Mouse (Mus musculus) lung, postnatal 25 days (tissue): Measurements from ENCODE around the gene D130052B06Rik.

Experiments
- DNase-seq: peaks from one replicate; pipeline ENCODE4 v3.0.0; 2022; ENCODE audit warnings: low spot score

The D130052B06Rik gene

DNA sequence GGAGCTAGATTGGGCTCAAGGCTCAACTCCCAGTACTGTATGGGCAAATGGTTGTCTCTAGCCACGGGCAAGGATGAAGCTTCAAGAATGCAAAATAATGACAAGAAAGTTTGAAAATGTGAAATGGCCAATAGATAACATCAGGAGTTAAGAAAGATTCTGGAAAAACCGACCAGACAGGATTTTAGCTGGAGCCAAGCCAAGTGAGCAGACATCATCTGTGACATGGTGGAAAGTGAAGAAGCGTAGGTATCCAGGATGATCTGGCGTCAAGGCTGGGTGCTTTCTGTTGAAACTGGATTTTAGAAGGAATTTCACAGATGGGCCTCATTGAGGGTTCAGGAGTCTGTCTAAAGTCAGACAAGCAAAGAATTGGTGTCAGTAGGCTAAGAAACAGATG is at the start of gene D130052B06Rik:
TSS of gene D130052B06Rik (plus strand) at position 317 of the 400 bp plus-strand sequence.
- DNase-seq = no peak

DNA sequence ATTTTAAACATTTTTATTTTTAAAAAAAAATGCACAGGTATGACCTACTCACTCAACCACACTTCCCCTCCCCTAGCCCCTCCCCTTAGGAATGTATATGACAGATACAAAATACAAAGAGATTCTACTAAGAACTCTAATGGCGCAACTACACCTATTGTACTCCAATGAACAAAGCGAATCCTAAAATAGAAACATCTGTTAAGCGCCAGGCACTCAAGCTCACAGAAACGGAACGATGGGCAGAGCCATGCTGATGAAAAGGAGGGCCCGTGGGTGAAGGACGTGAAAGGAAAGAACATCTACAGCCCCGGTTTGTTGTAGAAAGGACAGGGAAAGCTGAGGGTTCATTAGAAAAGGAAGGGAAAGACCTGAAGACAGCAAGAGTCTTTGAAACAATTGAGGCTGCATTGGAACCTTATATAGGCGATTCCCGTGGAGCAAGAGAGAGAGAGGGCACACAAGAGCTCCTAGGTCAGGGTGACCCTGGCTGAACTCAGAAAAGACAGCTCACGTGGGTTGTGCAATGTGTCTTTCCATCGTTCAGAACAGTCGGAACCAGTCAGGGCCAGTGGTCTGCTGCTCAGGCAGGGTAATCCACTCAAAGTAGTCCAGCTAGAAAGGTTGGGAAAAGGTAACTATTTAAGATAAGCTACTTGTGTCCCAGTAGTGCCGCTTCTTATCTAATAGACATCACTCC is 48.1 kb upstream of the D130052B06Rik start:
- no peak for DNase-seq

DNA sequence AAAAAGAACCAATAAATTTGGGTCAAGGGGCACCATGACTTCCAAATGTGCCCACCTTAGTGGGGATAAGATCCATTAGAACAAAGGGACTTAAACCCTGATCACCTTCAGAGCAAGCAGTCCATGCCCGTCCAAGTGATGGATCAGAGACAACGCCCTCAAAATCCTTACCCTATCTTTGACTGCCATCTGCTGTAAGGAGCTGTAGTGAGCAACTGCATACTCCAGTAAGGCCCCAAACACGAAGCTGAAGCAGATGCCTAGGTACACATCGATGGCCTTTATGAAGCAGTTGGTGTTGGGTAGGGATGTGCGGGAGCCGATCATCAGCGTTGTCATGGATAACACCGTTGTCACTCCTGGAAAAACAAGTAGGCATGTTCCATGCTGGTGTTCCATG is 45.0 kb upstream of the D130052B06Rik start:
- no peak for DNase-seq

DNA sequence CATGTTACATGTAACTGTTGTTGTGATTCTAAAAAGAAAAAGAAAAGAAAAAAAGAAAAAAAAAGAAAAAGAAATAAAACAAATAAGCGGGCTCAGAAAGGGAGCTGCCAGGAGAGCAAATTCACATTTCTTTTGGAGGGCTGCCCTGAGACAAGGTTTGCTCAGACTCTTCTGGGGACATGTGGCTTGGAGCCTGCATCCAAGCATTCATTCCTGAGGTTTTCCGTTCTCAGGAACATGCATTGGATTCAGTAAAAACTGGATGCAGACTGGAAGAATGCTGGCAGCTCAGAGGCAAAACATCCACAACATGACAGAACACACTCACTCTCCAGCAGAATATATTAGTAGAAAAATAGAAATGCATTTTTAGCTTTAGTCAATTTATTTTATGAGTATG is 35.2 kb upstream of the D130052B06Rik start:
- DNase-seq = no peak

DNA sequence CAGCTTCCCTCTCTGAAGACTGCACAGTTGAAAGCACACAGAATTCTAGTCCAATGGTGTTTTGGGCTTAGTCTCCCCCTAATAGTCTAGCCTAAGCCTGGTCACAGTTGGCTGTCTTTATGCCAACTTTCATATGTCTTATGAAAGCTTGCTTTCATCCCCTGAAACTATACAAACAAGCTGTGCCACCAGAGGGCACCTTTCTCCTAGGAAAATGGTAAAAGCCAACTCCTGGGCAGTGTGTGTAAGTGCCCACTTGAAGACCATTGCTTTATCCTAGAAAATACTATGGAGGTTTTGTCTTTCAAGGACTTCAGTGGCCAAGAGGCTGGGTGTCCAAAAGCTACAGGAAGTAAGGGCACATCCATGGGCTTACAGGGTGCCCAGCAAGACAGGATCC is 28.7 kb upstream of the D130052B06Rik start:
- DNase-seq = peak; percentile 24

DNA sequence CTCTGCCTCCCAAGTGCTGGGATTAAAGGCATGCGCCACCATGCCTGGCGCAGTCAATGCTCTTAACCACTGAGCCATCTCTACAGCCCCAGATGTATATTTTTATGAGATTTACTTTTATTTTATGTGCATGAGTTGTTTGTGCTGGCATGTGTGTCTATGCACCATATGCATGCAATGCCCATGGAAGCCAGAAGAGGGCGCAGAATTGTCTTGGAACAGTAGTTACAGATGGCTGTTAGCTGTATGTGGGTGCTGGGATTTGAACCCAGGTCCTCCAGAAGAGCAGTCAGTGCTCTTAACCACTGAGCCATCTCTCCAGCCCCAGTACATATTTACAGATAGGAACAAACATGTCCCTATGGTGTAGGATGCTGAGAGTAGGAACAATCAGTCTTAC is 24.2 kb upstream of the D130052B06Rik start:
- no peak for DNase-seq

DNA sequence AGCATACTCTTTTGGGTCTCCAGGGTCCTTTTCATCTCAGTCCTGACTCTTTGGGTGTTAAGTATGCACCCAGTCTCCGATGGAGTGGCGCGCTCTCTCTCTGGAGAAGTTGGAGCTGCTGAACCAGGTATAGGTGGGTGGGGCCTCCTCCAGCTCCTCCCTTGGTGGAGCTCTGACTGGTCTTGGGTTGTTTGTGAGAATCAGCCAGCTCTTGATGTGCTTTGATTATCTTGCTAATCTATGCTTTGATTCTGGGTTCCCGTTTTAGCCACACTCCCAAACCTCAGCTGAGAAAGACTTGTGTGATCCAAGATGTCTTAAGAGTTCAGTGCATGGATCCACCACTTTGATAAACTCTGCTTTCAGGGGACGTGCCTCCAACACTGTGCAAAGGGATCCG is 20.2 kb upstream of the D130052B06Rik start, which contains the start of gene Gabrp:
TSS of gene Gabrp (minus strand) at position 101 of the 400 bp plus-strand sequence.
- no peak for DNase-seq

DNA sequence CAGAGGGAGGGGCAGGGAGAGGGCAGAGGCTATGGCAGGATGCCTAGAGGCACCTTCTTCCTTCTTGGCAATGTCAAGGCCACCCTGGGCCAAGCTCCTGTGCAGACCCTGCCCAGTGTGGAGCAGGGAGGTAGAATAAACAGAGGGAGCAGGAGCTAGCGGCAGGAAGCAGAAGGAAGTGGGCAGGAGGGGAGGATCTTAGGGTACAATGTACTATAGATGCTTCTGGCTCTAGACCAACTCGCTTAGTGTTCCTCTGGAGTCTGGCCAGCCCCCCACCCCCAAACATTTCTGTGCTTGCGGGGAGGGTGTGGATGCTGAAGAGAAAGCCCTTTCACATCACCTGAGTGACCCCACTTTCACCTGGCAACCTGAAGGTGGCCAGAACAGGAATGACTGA is 19.5 kb upstream of the D130052B06Rik start:
- DNase-seq = peak; percentile 34

DNA sequence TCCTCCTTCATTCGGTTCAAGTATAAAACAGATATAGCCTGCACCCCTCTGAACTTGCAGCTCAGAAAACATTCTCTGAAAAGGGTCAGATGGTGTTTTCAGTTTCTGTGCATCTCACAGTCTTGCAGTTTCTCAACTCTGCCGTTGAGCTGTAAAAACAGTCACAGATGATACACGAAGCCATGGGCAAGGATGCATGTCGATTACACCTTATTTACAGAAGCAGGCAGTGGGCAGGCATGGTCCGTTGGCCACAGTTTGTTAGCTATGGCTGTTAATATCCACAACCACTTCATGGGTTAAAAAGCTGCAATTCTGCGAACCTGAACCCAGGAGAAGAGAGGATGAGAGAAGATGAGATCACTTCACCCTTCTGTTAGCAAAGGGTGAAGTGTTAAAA is 12.5 kb upstream of the D130052B06Rik start:
- no peak for DNase-seq

DNA sequence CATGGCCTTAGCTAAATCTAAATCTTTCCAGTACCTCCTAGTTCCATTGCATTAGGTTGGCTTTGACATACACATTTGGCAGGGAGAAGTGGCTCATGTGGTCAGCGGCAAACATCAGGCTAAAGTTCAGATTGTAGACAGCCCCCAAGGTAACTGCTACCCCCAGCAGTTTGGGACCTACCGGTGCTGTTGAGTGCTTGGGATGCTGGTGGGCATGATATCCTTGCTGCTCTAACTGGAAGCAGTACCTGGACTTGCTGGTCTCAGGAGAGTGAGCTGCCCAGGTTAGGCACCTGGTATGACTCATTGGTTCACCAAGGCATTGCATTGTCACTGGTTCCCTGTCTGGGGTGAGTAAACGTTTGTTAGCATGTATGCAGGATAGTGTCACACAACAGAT is 8.3 kb upstream of the D130052B06Rik start:
- no peak for DNase-seq

DNA sequence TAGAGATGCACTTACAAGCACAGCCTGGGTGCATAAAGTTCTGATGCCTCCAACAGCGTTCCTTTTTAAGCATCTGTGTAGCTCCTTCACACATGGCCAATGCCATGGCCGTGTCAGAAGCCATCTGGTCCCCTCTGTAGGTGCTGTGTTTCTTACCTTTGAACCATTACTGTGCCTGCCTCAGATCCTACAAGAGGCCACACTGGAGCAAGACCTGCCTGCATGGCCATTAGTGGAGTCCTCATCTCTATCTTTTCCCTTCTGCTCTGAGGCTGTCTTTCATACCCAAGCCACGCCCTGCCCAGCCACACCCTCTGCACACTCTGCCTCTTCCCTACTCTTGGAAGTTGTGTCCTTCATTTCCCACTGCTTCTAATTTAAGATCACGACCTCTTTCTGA is 6.3 kb upstream of the D130052B06Rik start:
- DNase-seq = no peak

DNA sequence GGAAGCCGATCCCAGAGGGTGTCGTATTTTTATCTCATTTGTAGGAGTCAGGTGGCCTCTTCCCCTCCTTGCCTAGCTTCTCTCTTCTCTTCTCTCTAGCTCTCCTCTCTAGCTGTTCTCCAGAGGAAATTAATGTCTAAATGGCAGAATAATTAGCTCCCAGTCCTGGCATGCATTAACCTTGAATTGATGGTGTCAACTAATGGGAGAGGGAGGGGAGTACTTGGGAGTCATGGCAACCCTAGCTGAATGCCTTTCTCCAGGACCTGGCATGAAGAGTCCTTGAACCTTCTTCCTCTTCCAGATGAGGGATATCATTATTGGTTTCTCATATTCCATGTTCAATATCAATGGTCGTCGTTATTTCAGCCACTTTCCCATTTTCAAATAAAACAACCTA is 2.4 kb upstream of the D130052B06Rik start:
- no peak for DNase-seq

DNA sequence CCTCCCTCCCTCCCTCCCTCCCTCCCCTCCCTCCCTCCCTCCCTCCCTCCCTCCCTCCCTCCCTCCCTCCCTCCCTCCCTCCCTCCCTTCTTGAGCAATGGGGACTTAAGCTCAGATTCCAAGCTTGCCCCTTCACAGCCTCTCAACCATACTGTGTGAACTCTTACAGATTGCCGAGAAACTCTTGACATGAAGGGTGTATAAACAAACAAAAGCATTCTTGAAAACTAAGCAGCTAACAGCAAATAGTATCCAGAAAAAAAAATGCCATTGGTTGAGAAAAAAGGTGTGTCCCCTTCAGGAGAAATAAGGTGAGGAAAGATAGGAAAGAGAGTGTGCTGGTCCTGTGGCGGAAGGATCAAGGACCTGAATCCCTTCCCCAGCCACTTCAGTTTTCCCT is 4.1 kb downstream of the D130052B06Rik start:
- peak; percentile 43 for DNase-seq

DNA sequence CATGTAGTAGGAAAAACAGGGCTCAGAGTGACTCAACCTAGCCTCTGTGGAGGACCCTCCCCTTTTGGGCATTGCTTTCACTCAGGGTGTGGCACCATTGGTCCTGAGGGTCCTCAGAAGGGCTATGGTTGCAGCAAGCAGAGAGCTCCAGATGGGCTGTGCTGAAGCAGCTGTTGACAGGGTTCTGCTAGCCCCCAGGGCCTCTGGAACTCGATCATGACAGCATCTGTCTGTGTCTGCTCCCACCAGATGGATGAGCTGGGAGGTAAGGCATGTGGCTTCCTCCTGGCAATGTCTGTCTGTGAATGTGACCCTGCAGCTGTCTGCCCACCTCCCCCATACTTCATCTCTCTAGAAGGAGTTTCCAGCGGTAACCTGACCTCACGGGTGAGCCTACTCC is 8.7 kb downstream of the D130052B06Rik start:
- DNase-seq = no peak

DNA sequence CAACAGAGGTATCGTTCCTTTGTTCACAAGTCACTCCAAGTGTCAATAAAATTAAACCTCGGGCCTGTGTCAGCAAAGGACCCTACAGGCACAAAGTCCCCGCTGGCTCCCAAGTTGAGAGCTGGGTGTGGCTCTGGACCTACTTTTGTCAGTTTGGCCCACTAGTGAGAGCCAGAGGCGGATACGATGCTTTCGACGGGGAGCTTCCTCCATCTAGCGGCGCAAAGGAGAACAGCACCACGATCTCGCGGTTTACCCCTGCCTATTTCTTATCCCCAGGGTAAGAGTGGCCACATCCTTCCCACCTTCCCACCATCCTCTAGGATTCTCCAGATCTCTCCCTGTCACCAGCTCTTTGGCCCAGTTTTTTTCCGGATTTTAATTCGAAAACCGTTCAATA is 15.1 kb downstream of the D130052B06Rik start:
- DNase-seq = peak; percentile 62

DNA sequence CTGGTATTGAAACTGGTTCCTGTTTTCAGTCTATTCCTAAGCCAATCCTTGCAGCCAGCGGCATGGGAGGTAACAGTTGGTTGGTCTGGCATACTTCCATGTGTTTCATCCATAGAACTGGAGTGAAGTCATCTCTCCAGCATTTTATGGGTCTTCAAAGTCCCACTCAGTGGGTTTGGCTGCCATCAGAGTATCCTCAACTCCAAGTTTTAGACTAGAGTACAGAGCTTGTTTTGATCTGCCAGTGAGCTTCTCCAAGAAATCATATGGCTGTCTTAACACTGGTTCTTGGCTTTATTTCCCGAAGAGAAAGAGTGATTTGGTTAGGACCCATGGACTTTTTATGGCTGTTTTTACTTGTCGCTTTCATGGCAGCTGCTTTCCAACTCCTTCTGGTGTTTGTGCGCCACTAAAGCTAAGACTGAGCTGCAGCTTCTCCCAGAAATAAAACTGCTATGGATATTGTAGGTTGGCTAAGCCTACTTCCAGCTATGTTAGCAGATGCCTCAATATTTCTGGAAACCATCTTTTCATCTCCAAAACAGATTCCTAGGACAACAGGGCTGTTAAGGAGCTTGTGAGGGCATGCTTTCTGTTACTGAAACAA is 28.1 kb downstream of the D130052B06Rik start:
- no peak for DNase-seq

DNA sequence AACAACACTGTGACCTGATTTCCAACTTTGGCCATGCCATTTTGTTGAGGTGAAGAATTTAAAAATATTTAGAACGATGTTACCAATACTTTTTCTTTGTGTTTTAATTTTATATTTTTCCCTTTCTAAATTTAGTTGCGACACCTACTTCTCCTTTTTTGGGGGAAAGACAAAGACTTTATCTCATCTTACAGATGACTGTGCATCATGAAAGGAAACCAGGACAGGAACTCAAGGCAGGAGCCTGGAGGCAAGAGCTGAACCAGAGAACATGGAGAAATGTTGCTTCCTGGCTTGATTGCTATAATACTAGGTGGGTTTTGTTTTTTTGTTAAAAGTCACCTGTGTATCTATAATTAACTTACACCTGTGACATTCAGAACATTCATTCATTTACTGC is 38.0 kb downstream of the D130052B06Rik start:
- no peak for DNase-seq

DNA sequence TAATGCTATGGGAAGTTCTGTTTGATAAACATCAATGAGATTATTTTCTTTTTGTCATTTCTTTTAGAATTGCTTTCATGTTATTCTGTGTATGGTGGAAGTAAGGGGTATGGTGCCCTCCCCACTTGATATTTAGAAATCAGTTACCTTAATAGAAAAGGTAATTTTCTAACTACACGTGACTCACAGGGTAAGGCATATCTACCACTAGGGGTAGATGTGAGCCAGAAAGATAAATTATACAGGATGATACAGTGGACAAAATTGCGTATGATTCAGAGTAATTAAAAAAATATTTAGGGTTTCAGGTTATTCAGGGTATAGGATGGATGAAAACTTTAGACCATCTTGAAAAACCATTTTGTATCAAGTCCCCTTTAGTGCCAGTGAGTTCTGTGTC is 50.3 kb downstream of the D130052B06Rik start:
- DNase-seq = no peak

DNA sequence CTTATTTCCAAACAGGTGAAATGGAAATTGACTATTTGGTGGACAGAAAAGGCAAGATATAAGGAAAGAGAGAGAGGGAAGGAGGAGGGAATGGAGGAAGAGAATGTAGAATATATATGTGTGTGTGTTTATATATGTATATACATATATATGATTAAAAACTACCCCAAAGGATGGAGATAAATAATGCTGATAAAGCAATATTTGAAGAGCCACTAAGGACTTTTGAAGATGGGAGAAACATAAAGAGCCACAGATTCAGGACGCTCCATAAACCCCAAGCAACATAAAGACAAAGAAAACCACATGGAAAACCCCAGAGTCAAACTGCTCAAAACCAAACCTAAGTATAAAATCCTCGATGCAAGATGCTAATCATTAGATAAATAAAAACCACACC is 55.4 kb downstream of the D130052B06Rik start:
- DNase-seq = no peak

DNA sequence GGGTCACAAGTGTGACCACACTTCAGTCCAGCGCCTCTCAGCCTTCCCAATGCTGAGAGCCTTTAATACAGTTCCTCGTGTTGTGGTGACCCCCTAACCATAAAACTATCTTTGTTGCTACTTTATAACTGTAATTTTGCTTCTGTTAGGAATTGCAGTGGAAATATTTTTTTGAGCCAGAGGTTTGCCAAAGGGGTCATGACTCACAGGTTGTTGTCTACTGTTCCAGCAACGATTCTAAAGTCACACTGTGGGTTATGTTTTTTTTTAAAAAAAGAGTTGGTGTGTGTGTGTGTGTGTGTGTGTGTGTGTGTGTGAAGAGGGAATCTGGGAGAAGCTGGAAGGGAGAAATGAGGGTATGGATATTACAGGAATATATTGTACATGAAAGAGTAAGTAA is 56.1 kb downstream of the D130052B06Rik start:
- no peak for DNase-seq

DNA sequence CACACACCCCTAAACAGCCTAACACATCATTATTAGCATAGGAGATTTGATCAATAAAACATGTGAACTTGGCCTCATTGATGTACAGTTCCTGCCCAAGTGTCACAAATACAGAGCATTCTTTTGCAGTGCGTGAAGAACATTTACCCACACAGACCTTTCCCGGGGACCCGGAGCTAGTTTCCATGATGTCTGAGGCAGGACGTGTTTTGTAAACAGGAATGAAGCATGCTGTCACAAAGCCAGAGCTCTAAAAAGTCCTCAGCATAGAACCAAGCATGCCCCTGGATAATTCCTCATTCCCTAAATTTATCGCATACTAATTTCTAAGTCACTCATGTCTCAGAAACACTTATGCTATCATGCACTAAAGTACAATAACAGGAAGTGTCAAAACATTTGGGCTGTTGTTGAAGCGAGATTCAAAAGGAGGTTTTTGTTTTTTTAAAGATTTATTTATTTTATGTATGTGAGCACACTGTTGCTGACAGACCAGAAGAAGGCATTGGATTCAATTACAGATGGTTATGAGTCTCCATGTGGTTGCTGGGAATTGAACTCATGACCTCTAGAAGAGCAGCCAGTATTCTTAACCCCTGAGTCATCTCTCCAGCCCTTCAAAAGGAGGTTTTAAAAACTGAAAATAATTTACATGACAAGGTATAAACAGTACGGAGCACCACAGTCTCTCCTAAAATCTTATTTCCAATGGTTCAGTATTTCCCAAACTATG is 56.9 kb downstream of the D130052B06Rik start:
- DNase-seq = peak; percentile 3

DNA sequence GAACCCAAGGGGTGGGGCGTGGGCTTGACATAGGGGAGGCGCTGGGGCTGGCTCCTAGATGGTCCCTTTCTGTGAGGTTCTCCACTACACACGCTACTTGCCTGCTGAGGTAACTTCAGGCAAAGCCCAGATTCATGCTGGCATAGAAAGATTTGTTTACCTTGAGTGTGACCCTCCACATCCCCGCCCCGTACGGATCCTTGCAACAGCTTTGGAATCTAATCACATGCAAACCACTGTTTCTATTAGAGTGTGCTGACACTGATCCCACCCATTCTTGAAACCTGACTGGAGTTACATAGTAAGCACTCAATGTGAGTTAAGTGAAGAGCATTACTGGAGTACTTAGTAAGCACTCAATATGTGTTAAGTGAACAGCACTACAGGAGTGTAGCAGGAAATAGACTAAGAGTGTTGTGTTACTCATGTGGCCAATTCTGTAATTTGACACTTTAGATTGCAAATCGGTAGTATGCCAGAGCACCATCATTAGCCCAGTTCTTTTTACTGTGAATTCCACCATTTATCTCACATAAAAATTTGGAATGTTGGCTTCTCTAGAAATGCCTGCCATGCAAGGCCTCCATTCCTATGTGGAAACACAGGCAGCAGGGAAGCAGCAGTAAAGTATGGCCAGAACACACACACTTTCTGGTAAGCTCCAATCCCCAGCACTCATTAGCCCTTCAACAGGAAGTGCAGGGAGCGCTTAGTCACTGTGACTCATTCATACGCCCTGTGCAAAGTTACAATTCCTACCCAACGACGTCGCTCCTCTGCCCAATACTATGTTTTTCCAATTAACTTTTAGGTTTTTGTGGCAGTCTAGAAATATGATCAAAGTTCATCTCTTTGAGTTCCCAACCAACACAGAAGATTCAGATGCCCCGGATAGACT is 61.2 kb downstream of the D130052B06Rik start:
- DNase-seq = peak; percentile 51
